Mouse (Mus musculus) megakaryocyte, embryonic 14.5 days (primary cell): Measurements from ENCODE around the gene Bax.

Experiments
- FLI1 ChIP-seq: IDR thresholded peaks from 2 replicates; pipeline ENCODE4 v1.6.1; 2012; ENCODE audit warnings: low read length, inconsistent platforms, mixed read lengths
- GATA1 ChIP-seq: IDR thresholded peaks from 3 replicates; pipeline ENCODE4 v1.6.1; 2012; ENCODE audit warnings: mixed read lengths, low read length, inconsistent platforms, borderline replicate concordance

- TF ChIP-seq GATA1 (no peak), FLI1 (no peak)
Measured at GRCm38 (mm10) chr7:45476453-45476852, 9.8 kb upstream of the Bax start.
